Mouse (Mus musculus): ENCODE measurements around the gene 4931414P19Rik.

Gene 4931414P19Rik

GRCm38 (mm10) chr14:54583681-54584338 is 22.0 kb downstream of the 4931414P19Rik start:
- peak; percentile 81 for DNase-seq (ENCODE audit: low spot score)

- no peak for DNase-seq (ENCODE audit: low spot score)
These were observed 23.3 kb downstream of the 4931414P19Rik start for GRCm38 (mm10) chr14:54582536-54582935.

- DNase-seq (ENCODE audit: low spot score), result no peak
These were observed 26.2 kb downstream of the 4931414P19Rik start for GRCm38 (mm10) chr14:54579638-54580037.

GRCm38 (mm10) chr14:54578063-54578462 is 27.7 kb downstream of the 4931414P19Rik start:
- peak; percentile 45 for DNase-seq (ENCODE audit: low spot score)

- peak; percentile 92 for DNase-seq (ENCODE audit: low spot score)
These were observed 28.5 kb downstream of the 4931414P19Rik start, which contains the start of gene Ajuba for GRCm38 (mm10) chr14:54577089-54577982. Gene Ajuba, minus strand, starts transcription at chr14:54577558.

- peak; percentile 68 for DNase-seq (ENCODE audit: low spot score)
These were observed 29.3 kb downstream of the 4931414P19Rik start for GRCm38 (mm10) chr14:54576241-54577088.

GRCm38 (mm10) chr14:54575631-54576030 is 30.2 kb downstream of the 4931414P19Rik start:
- DNase-seq (ENCODE audit: low spot score), result peak; percentile 95

GRCm38 (mm10) chr14:54575031-54575430 is 30.8 kb downstream of the 4931414P19Rik start:
- no peak for DNase-seq (ENCODE audit: low spot score)

- peak; percentile 59 for DNase-seq (ENCODE audit: low spot score)
These were observed 31.5 kb downstream of the 4931414P19Rik start for GRCm38 (mm10) chr14:54574253-54574652.

GRCm38 (mm10) chr14:54572790-54573736 is 32.7 kb downstream of the 4931414P19Rik start:
- peak; percentile 55 for DNase-seq (ENCODE audit: low spot score)

- DNase-seq (ENCODE audit: low spot score), result no peak
These were observed 33.7 kb downstream of the 4931414P19Rik start for GRCm38 (mm10) chr14:54572122-54572521.

GRCm38 (mm10) chr14:54569451-54570392 is 36.1 kb downstream of the 4931414P19Rik start:
- no peak for DNase-seq (ENCODE audit: low spot score)

GRCm38 (mm10) chr14:54568694-54569414 is 36.9 kb downstream of the 4931414P19Rik start:
- peak; percentile 82 for DNase-seq (ENCODE audit: low spot score)

GRCm38 (mm10) chr14:54560527-54561242 is 45.1 kb downstream of the 4931414P19Rik start:
- no peak for DNase-seq (ENCODE audit: low spot score)

GRCm38 (mm10) chr14:54557330-54557729 is 48.5 kb downstream of the 4931414P19Rik start:
- no peak for DNase-seq (ENCODE audit: low spot score)

GRCm38 (mm10) chr14:54553975-54554769 is 51.6 kb downstream of the 4931414P19Rik start, which contains the start of gene Haus4:
Gene Haus4, minus strand, starts transcription at chr14:54554616.
- peak; percentile 89 for DNase-seq (ENCODE audit: low spot score)

GRCm38 (mm10) chr14:54553454-54553974 is 52.3 kb downstream of the 4931414P19Rik start:
- no peak for DNase-seq (ENCODE audit: low spot score)
